Mouse (Mus musculus): ENCODE measurements around the gene Catsper2. TPM values are rescaled to one million over a fixed set of nuclear protein-coding genes. Genes with fewer than 3 reads are reported as not detected.
A peak's percentile ranks its signal among the peaks of the same experiment; 100 is the strongest.

The Catsper2 gene
- polyA plus RNA-seq, 1 experiment from 2014 or later, result 7.0 TPM

- Histone ChIP-seq H3K4me1 (no peaks in the 10 kb centered on the region), H3K4me3 (no peak overlapping the region), H3K27me3 (replicated peaks) (no peaks in the 10 kb centered on the region), H3K4me2 (no peak overlapping the region), H3K9ac (no peak overlapping the region), H3K9me3 (no peaks in the 10 kb centered on the region), H3K36me3 (replicated peaks) (no peaks in the 10 kb centered on the region), H3K27ac (no peak overlapping the region)
- WGBS, result 84% methylated on average over 2 of the region's 2 CpGs
- no peak for ATAC-seq (replicated peaks)
These were observed 44.8 kb downstream of the Catsper2 start for GRCm38 (mm10) chr2:121368831-121369230.

GRCm38 (mm10) chr2:121363656-121364055 lies 49.9 kb downstream of the Catsper2 start:
- no peaks in the 10 kb centered on the region for H3K36me3 ChIP-seq (replicated peaks)
- no peak overlapping the region for H3K4me2 ChIP-seq
- WGBS, result 72% methylated on average over 3 of the region's 3 CpGs
- H3K4me3 ChIP-seq, result no peak overlapping the region
- no peak overlapping the region for H3K27ac ChIP-seq
- peaks cover 10% of the 10 kb centered on the region for H3K4me1 ChIP-seq
- no peak overlapping the region for H3K9ac ChIP-seq
- no peaks in the 10 kb centered on the region for H3K27me3 ChIP-seq (replicated peaks)
- no peaks in the 10 kb centered on the region for H3K9me3 ChIP-seq
- no peak for ATAC-seq (replicated peaks)

GRCm38 (mm10) chr2:121359461-121359860 lies 54.1 kb downstream of the Catsper2 start:
- Histone ChIP-seq H3K27me3 (replicated peaks) (0 out of 2 replicates have a peak, but pooled peaks cover 3% of the 10 kb centered on the region), H3K4me3 (peak overlapping the region; percentile 49), H3K4me2 (peak overlapping the region; percentile 61), H3K36me3 (replicated peaks) (no peaks in the 10 kb centered on the region), H3K4me1 (peaks cover 28% of the 10 kb centered on the region), H3K9me3 (no peaks in the 10 kb centered on the region), H3K27ac (0 out of 2 replicates have a peak overlapping the region, but pooled peaks have one; percentile 71), H3K9ac (no peak overlapping the region)
- WGBS, result 57% methylated on average over 4 of the region's 4 CpGs
- ATAC-seq (replicated peaks), result no peak

- H3K4me2 ChIP-seq, result peak overlapping the region; percentile 61
- H3K4me1 ChIP-seq, result peaks cover 36% of the 10 kb centered on the region
- H3K9me3 ChIP-seq, result no peaks in the 10 kb centered on the region
- ATAC-seq (replicated peaks), result peak; percentile 84
- peak overlapping the region; percentile 49 for H3K4me3 ChIP-seq
- no peaks in the 10 kb centered on the region for H3K36me3 ChIP-seq (replicated peaks)
- H3K27me3 ChIP-seq (replicated peaks), result 0 out of 2 replicates have a peak, but pooled peaks cover 3% of the 10 kb centered on the region
- H3K9ac ChIP-seq, result peak overlapping the region; percentile 60
- under 1% methylated on average over 16 of the region's 16 CpGs for WGBS
- H3K27ac ChIP-seq, result peak overlapping the region; percentile 71
These were observed 55.2 kb downstream of the Catsper2 start for GRCm38 (mm10) chr2:121358381-121358780.

GRCm38 (mm10) chr2:121357961-121358360 lies 55.6 kb downstream of the Catsper2 start:
- H3K27ac ChIP-seq, result peak overlapping the region; percentile 71
- peak overlapping the region; percentile 49 for H3K4me3 ChIP-seq
- 3% methylated on average over 4 of the region's 4 CpGs for WGBS
- H3K4me1 ChIP-seq, result peaks cover 36% of the 10 kb centered on the region
- no peaks in the 10 kb centered on the region for H3K9me3 ChIP-seq
- H3K4me2 ChIP-seq, result peak overlapping the region; percentile 61
- 0 out of 2 replicates have a peak, but pooled peaks cover 3% of the 10 kb centered on the region for H3K27me3 ChIP-seq (replicated peaks)
- ATAC-seq (replicated peaks), result no peak
- peak overlapping the region; percentile 60 for H3K9ac ChIP-seq
- H3K36me3 ChIP-seq (replicated peaks), result no peaks in the 10 kb centered on the region

GRCm38 (mm10) chr2:121357494-121357893 lies 56.1 kb downstream of the Catsper2 start, which contains the start of gene Ckmt1:
Gene Ckmt1 (plus strand): TSS chr2:121357714.
- Histone ChIP-seq H3K9ac (peak within 1 kb of the TSS; percentile 60), H3K9me3 (no peaks in the 10 kb centered on the region), H3K4me2 (peak within 1 kb of the TSS; percentile 61), H3K4me1 (peaks cover 36% of the 10 kb centered on the region), H3K4me3 (peak within 1 kb of the TSS; percentile 49), H3K27me3 (replicated peaks) (0 out of 2 replicates have a peak, but pooled peaks cover 3% of the 10 kb centered on the region), H3K36me3 (replicated peaks) (no peaks in the 10 kb centered on the region), H3K27ac (peak within 1 kb of the TSS; percentile 71)
- ATAC-seq (replicated peaks), result no peak
- 54% methylated on average over 5 of the region's 5 CpGs for WGBS

GRCm38 (mm10) chr2:121354820-121355592 lies 58.6 kb downstream of the Catsper2 start, which contains the start of gene Ppip5k1:
Gene Ppip5k1 (minus strand): TSS chr2:121355396.
- H3K4me1 ChIP-seq, result peaks cover 36% of the 10 kb centered on the region
- H3K27me3 ChIP-seq (replicated peaks), result 0 out of 2 replicates have a peak, but pooled peaks cover 3% of the 10 kb centered on the region
- no peaks in the 10 kb centered on the region for H3K9me3 ChIP-seq
- peak within 1 kb of the TSS; percentile 88 for H3K27ac ChIP-seq
- H3K9ac ChIP-seq, result peak within 1 kb of the TSS; percentile 85
- peak within 1 kb of the TSS; percentile 67 for H3K4me3 ChIP-seq
- under 1% methylated on average over 58 of the region's 58 CpGs for WGBS
- H3K36me3 ChIP-seq (replicated peaks), result peaks cover 1% of the 10 kb centered on the region; the same call in 1 of the 2 replicates
- H3K4me2 ChIP-seq, result peak within 1 kb of the TSS; percentile 77
- peak; percentile 96 for ATAC-seq (replicated peaks)

- Histone ChIP-seq H3K36me3 (replicated peaks) (peaks cover 6% of the 10 kb centered on the region; the same call in 1 of the 2 replicates), H3K4me2 (peak overlapping the region; percentile 77), H3K4me1 (peaks cover 33% of the 10 kb centered on the region), H3K27ac (peak overlapping the region; percentile 88), H3K27me3 (replicated peaks) (0 out of 2 replicates have a peak, but pooled peaks cover 3% of the 10 kb centered on the region), H3K9ac (peak overlapping the region; percentile 85), H3K4me3 (peak overlapping the region; percentile 67), H3K9me3 (no peaks in the 10 kb centered on the region)
- no peak for ATAC-seq (replicated peaks)
- 4% methylated on average over 6 of the region's 6 CpGs for WGBS
These were observed 59.2 kb downstream of the Catsper2 start for GRCm38 (mm10) chr2:121354378-121354777.

- Histone ChIP-seq H3K4me1 (peaks cover 21% of the 10 kb centered on the region), H3K4me2 (no peak overlapping the region), H3K27me3 (replicated peaks) (0 out of 2 replicates have a peak, but pooled peaks cover 3% of the 10 kb centered on the region), H3K27ac (no peak overlapping the region), H3K9ac (no peak overlapping the region), H3K4me3 (no peak overlapping the region), H3K9me3 (no peaks in the 10 kb centered on the region), H3K36me3 (replicated peaks) (peaks cover 6% of the 10 kb centered on the region; the same call in 1 of the 2 replicates)
- no peak for ATAC-seq (replicated peaks)
- 71% methylated on average over 8 of the region's 8 CpGs for WGBS
These were observed 60.4 kb downstream of the Catsper2 start for GRCm38 (mm10) chr2:121353156-121353555.

Small RNAs within 50 kb of the gene (microRNA-seq; reads per million reads assigned to microRNA genes)
- gene Gm22953, result not detected

Other genes starting within 250 kb of the Catsper2 start
- 54.6 and 56.9 TPM in 2 replicates for gene Tubgcp4, start 243.1 kb downstream of the Catsper2 start, polyA plus RNA-seq (2015; fragmentation: Nextera tagmentation; extraction: Ambion mirVana)
- gene Zscan29, start 242.7 kb downstream of the Catsper2 start, polyA plus RNA-seq (2015; fragmentation: Nextera tagmentation; extraction: Ambion mirVana), result 7.0 and 7.1 TPM in 2 replicates
- 186 and 214 TPM in 2 replicates for gene Trp53bp1, start 142.4 kb downstream of the Catsper2 start, polyA plus RNA-seq (2015; fragmentation: Nextera tagmentation; extraction: Ambion mirVana)
- gene Map1a, start 124.2 kb downstream of the Catsper2 start, polyA plus RNA-seq (2015; fragmentation: Nextera tagmentation; extraction: Ambion mirVana), result 22.5 and 27.1 TPM in 2 replicates
- gene Ppip5k1, start 58.4 kb downstream of the Catsper2 start, polyA plus RNA-seq (2015; fragmentation: Nextera tagmentation; extraction: Ambion mirVana), result 20.6 and 21.6 TPM in 2 replicates
- 70.6 and 75.6 TPM in 2 replicates for gene Ckmt1, start 56.1 kb downstream of the Catsper2 start, polyA plus RNA-seq (2015; fragmentation: Nextera tagmentation; extraction: Ambion mirVana)
- not detected in 2 replicates for gene Strc, start 26.6 kb downstream of the Catsper2 start, polyA plus RNA-seq (2015; fragmentation: Nextera tagmentation; extraction: Ambion mirVana)
- 351 and 354 TPM in 2 replicates for gene Pdia3, start within 50 bp of the Catsper2 start, polyA plus RNA-seq (2015; fragmentation: Nextera tagmentation; extraction: Ambion mirVana)
- 2.2 and 3.0 TPM in 2 replicates for gene Ell3, start 30.5 kb upstream of the Catsper2 start, polyA plus RNA-seq (2015; fragmentation: Nextera tagmentation; extraction: Ambion mirVana)
- 267 and 285 TPM in 2 replicates for gene Serf2, start 35.4 kb upstream of the Catsper2 start, polyA plus RNA-seq (2015; fragmentation: Nextera tagmentation; extraction: Ambion mirVana)
- gene Hypk, start 39.5 kb upstream of the Catsper2 start, polyA plus RNA-seq (2015; fragmentation: Nextera tagmentation; extraction: Ambion mirVana), result 106 and 112 TPM in 2 replicates
- gene Serinc4, start 43.0 kb upstream of the Catsper2 start, polyA plus RNA-seq (2015; fragmentation: Nextera tagmentation; extraction: Ambion mirVana), result 2.2 and 2.4 TPM in 2 replicates
- 77.3 and 77.5 TPM in 2 replicates for gene Mfap1b, start 60.3 kb upstream of the Catsper2 start, polyA plus RNA-seq (2015; fragmentation: Nextera tagmentation; extraction: Ambion mirVana)
- 33.1 and 33.6 TPM in 2 replicates for gene Mfap1a, start 92.9 kb upstream of the Catsper2 start, polyA plus RNA-seq (2015; fragmentation: Nextera tagmentation; extraction: Ambion mirVana)
- 4.5 and 4.8 TPM in 2 replicates for gene Wdr76, start 92.9 kb upstream of the Catsper2 start, polyA plus RNA-seq (2015; fragmentation: Nextera tagmentation; extraction: Ambion mirVana)

Measured in midbrain, embryonic 15.5 days (tissue).